Mouse (Mus musculus): ENCODE measurements around the gene Tnfsf18. TPM values are rescaled to one million over a fixed set of nuclear protein-coding genes. Genes with fewer than 3 reads are reported as not detected.

Tnfsf18 gene
- total RNA-seq, 2 experiments from 2014 or later, result not detected

Other genes with a start within 250 kb of the Tnfsf18 start
- 100 to 1,000 TPM; 310 to 351 TPM for gene Prdx6, start 243.4 kb upstream of the Tnfsf18 start, total RNA-seq (2021)
- not detected for gene Tnfsf4, start 99.2 kb upstream of the Tnfsf18 start, total RNA-seq (2021)